Mouse (Mus musculus) forebrain, embryonic 10.5 days (tissue): ENCODE results near the gene Olfr514. TPM values are rescaled to one million over a fixed set of nuclear protein-coding genes. Genes with fewer than 3 reads are reported as not detected.
"Not testable (repeated sequence)": the region's sequence is repeated elsewhere in the genome, so short reads cannot be mapped to it uniquely, and the experiment has no call there.

Experiments used
- DNase-seq: peaks from one replicate; pipeline ENCODE4 v3.0.0-alpha.2; 2017; ENCODE audit warnings: low spot score; ENCODE audit errors: extremely low spot score
- H3K27ac ChIP-seq: fragments of 300-500 bp; sonication (generic); 2 replicates; pipeline ENCODE4 v1.5.1; 2016; ENCODE audit warnings: mild to moderate bottlenecking
- H3K27me3 ChIP-seq: fragments of 300-500 bp; sonication (generic); 2 replicates; pipeline ENCODE4 v1.6.1; 2016; ENCODE audit warnings: mild to moderate bottlenecking; ENCODE audit not compliant: poor library complexity, severe bottlenecking
- H3K36me3 ChIP-seq: fragments of 300-500 bp; sonication (generic); replicated peaks from 2 replicates; pipeline ENCODE4 v1.6.1; 2016; ENCODE audit warnings: mild to moderate bottlenecking, moderate library complexity
- H3K4me1 ChIP-seq: fragments of 300-500 bp; sonication (generic); 2 replicates; pipeline ENCODE4 v1.6.1; 2016
- H3K4me3 ChIP-seq: fragments of 300-500 bp; sonication (generic); 2 replicates; pipeline ENCODE4 v1.5.1; 2016; ENCODE audit warnings: mild to moderate bottlenecking, moderate library complexity
- H3K9me3 ChIP-seq: fragments of 300-500 bp; sonication (generic); 2 replicates; pipeline ENCODE4 v1.6.1; 2016; ENCODE audit warnings: mild to moderate bottlenecking, moderate library complexity
- WGBS: fragments of 180-500 bp; shearing (Covaris S2); methylation state at CpG from one replicate; pipeline ENCODE4 v1.1.7; 2016; 5-methylcytosine and 5-hydroxymethylcytosine counted together
- polyA plus RNA-seq: library from polyadenylated mRNA; unstranded; fragments of >200 nt; fragmentation: Nextera tagmentation; extraction: Ambion mirVana; gene quantifications from 2 replicates; pipeline ENCODE4 v1.2.1, GENCODE M21; 2016

Olfr514 gene
- not detected in 2 replicates for polyA plus RNA-seq

GRCm38 (mm10) chr7:108825897-108826296 is at the start of gene Olfr514:
TSS of gene Olfr514 (minus strand) at chr7:108825997.
- Histone ChIP-seq H3K36me3 (no peaks in the 10 kb centered on the region), H3K27me3 (no peaks in the 10 kb centered on the region), H3K4me1 (no peaks in the 10 kb centered on the region), H3K27ac (no peak within 1 kb of the TSS), H3K4me3 (no peak within 1 kb of the TSS), H3K9me3 (no peaks in the 10 kb centered on the region)
- no peak for DNase-seq

- H3K9me3 ChIP-seq = no peaks in the 10 kb centered on the region
- no peak for DNase-seq
- H3K36me3 ChIP-seq = no peaks in the 10 kb centered on the region
- H3K4me3 ChIP-seq = no peak within 1 kb of the TSS
- H3K27ac ChIP-seq = no peak within 1 kb of the TSS
- H3K4me1 ChIP-seq = no peaks in the 10 kb centered on the region
- no peaks in the 10 kb centered on the region for H3K27me3 ChIP-seq
- WGBS = 70% methylated on average over 2 of the region's 2 CpGs
Measured at GRCm38 (mm10) chr7:108872279-108872678, 46.5 kb upstream of the Olfr514 start, which contains the start of gene Olfr517. TSS of gene Olfr517 (minus strand) at chr7:108872379.

GRCm38 (mm10) chr7:108850429-108850828 is 24.6 kb upstream of the Olfr514 start, which contains the start of gene Olfr516:
TSS of gene Olfr516 (minus strand) at chr7:108850529.
- Histone ChIP-seq H3K9me3 (no peaks in the 10 kb centered on the region), H3K4me3 (no peak within 1 kb of the TSS), H3K27me3 (no peaks in the 10 kb centered on the region), H3K27ac (no peak within 1 kb of the TSS), H3K36me3 (no peaks in the 10 kb centered on the region), H3K4me1 (no peaks in the 10 kb centered on the region)
- no peak for DNase-seq
- WGBS = 96% methylated on average over 2 of the region's 2 CpGs

GRCm38 (mm10) chr7:108814593-108815215 is 11.1 kb downstream of the Olfr514 start:
- H3K4me1 ChIP-seq, H3K4me3 ChIP-seq, DNase-seq, H3K9me3 ChIP-seq, H3K27me3 ChIP-seq, H3K36me3 ChIP-seq, H3K27ac ChIP-seq: not testable (repeated sequence)
- WGBS = 56% methylated on average over 5 of the region's 5 CpGs

- 38% methylated on average over 1 of the region's 1 CpGs for WGBS
- no peak overlapping the region for H3K4me3 ChIP-seq
- no peak overlapping the region for H3K27ac ChIP-seq
- H3K9me3 ChIP-seq = no peaks in the 10 kb centered on the region
- H3K27me3 ChIP-seq = no peaks in the 10 kb centered on the region
- DNase-seq = no peak
- H3K4me1 ChIP-seq = no peaks in the 10 kb centered on the region
- no peaks in the 10 kb centered on the region for H3K36me3 ChIP-seq
Measured at GRCm38 (mm10) chr7:108797205-108797933, 28.4 kb downstream of the Olfr514 start.

Other genes starting within 250 kb of the Olfr514 start
- not detected in 2 replicates for gene Olfr506, start 215.2 kb downstream of the Olfr514 start, polyA plus RNA-seq
- gene Olfr507, start 204.2 kb downstream of the Olfr514 start, polyA plus RNA-seq = not detected in 2 replicates
- not detected in 2 replicates for gene Olfr508, start 196.0 kb downstream of the Olfr514 start, polyA plus RNA-seq
- gene Olfr509, start 174.1 kb downstream of the Olfr514 start, polyA plus RNA-seq = not detected in 2 replicates
- gene Olfr510, start 159.6 kb downstream of the Olfr514 start, polyA plus RNA-seq = not detected in 2 replicates
- gene Olfr512, start 112.7 kb downstream of the Olfr514 start, polyA plus RNA-seq = not detected in 2 replicates
- not detected in 2 replicates for gene Olfr513, start 75.0 kb downstream of the Olfr514 start, polyA plus RNA-seq
- gene Olfr516, start 24.5 kb upstream of the Olfr514 start, polyA plus RNA-seq = not detected in 2 replicates
- gene Olfr517, start 46.4 kb upstream of the Olfr514 start, polyA plus RNA-seq = not detected in 2 replicates
- not detected in 2 replicates for gene Olfr518, start 59.0 kb upstream of the Olfr514 start, polyA plus RNA-seq
- gene Olfr519, start 68.4 kb upstream of the Olfr514 start, polyA plus RNA-seq = not detected in 2 replicates
- gene Nlrp10, start 104.2 kb upstream of the Olfr514 start, polyA plus RNA-seq = 0.04 TPM in 1 of 2 replicates, not detected in the other
- gene Eif3f, start 108.4 kb upstream of the Olfr514 start, polyA plus RNA-seq = 71.7 and 74.4 TPM in 2 replicates
- gene Tub, start 124.3 kb upstream of the Olfr514 start, polyA plus RNA-seq = 5.2 and 5.3 TPM in 2 replicates